9 mouse cellular contexts compared by ENCODE assay signal in genomic region chr13:59289127-59289526, GRCm38 (mm10).
DNase-seq lines count a peak whose midpoint lies in the region; TF ChIP-seq lines count a peak whose summit lies in the region.
"Had no signal": no experiment of that assay in that cellular context is flagged by ENCODE, and none has a peak within 500 bp of the region (broad histone marks: within the 10 kb centered on the region; RNA-seq: fewer than 3 reads in every experiment).

No protein-coding gene starts in this region.

- H3K27me3 ChIP-seq in MEL (ENCODE audit: control insufficient read depth in 1 of 2, insufficient read depth in 2 of 2, low read length in 2 of 2): no peaks in the 10 kb centered on the region
- H3K27me3 ChIP-seq: heart, embryonic 13.5 days had no signal

- H3K36me3 ChIP-seq in MEL (ENCODE audit: control insufficient read depth in 1 of 2, insufficient read depth in 2 of 2, low read length in 2 of 2): no peaks in the 10 kb centered on the region
- H3K36me3 ChIP-seq: heart, embryonic 13.5 days had no signal

- TF ChIP-seq POLR2A in MEL (IDR thresholded peaks at IDR 0.05; ENCODE audit: control insufficient read depth in 1 of 2, insufficient read depth in 1 of 2, low read depth in 1 of 2, low read length in 2 of 2, poor library complexity in 1 of 2): no peak

- H3K27ac ChIP-seq in MEL (ENCODE audit: control insufficient read depth, low read depth, low read length): no peak overlapping the region
- H3K27ac ChIP-seq: heart, embryonic 13.5 days had no signal

- no peaks in the 10 kb centered on the region for H3K79me2 ChIP-seq in MEL (ENCODE audit: control insufficient read depth, insufficient read depth, low read length, poor library complexity)

- TF ChIP-seq CTCF in MEL (IDR thresholded peaks at IDR 0.05 in 2 of 3, conservative IDR thresholded peaks at IDR 0.05 in 1 of 3; ENCODE audit: control insufficient read depth in 1 of 3, insufficient read depth in 1 of 3, low read depth in 2 of 3, low read length in 3 of 3, poor library complexity in 1 of 3, severe bottlenecking in 1 of 3): peak in 2 of 3 experiments; percentile 10 to 30; a peak in 2 of 6 replicates

- H3K4me1 ChIP-seq in MEL (ENCODE audit: control insufficient read depth in 1 of 2, insufficient read depth in 2 of 2, low read length in 2 of 2): no peaks in the 10 kb centered on the region; a peak in 1 of 4 replicates

- DNase-seq in gastrocnemius, postnatal 10 days: peak; percentile 9
- DNase-seq in gastrocnemius, postnatal 25 days: no peak
- DNase-seq in MEL (ENCODE audit: low read depth, low spot score): no peak
- peak; percentile 62 to 71 for DNase-seq in frontal cortex, postnatal 36 days (ENCODE audit: low spot score in 2 of 2)
- peak; percentile 49 to 84 for DNase-seq in left cerebral cortex, postnatal 25 days (ENCODE audit: low spot score in 2 of 2)
- no peak for DNase-seq in urinary bladder, postnatal 4 days (ENCODE audit: low spot score in 2 of 2)
- no peak for DNase-seq in gastrocnemius, postnatal 14 days
- no peak for DNase-seq in heart, postnatal 4 days

- H3K4me3 ChIP-seq in MEL (ENCODE audit: control insufficient read depth in 1 of 2, insufficient read depth in 1 of 2, low read depth in 2 of 2, low read length in 2 of 2): no peak overlapping the region
- H3K4me3 ChIP-seq: heart, embryonic 13.5 days had no signal

- no peak for TF ChIP-seq EP300 in MEL (IDR thresholded peaks at IDR 0.05; ENCODE audit: low read depth in 1 of 2, low read length in 2 of 2)

- peak; percentile 36 for TF ChIP-seq RAD21 in MEL (IDR thresholded peaks at IDR 0.05; ENCODE audit: low read depth, low read length)

- H3K9me3 ChIP-seq in MEL (replicated peaks; ENCODE audit: insufficient read depth, low read length): no peaks in the 10 kb centered on the region
- H3K9me3 ChIP-seq: heart, embryonic 13.5 days had no signal

- H3K9ac ChIP-seq in MEL (ENCODE audit: control insufficient read depth, low read depth, low read length, poor library complexity, severe bottlenecking): no peak overlapping the region
- H3K9ac ChIP-seq: heart, embryonic 13.5 days had no signal

- intact Hi-C loops in left cerebral cortex, postnatal 25 days (cut with DNase I): loop anchor here (5.0 kb wide), 3 partner anchors 77 to 652 kb away; no protein-coding TSS in a partner anchor
- intact Hi-C loops in gastrocnemius, postnatal 14 days (cut with DNase I; ENCODE audit: low total_unique reads): no loop called here

TF ChIP-seq in MEL, 35 proteins besides CTCF, POLR2A, EP300 and RAD21:
- TF ChIP-seq SMC3 (IDR thresholded peaks at IDR 0.05; ENCODE audit: low read depth, low read length) (peak; percentile 30; the same call in 1 of the 2 replicates), USF1 (IDR thresholded peaks at IDR 0.05; ENCODE audit: low read depth, low read length) (no peak)
TF ChIP-seq in MEL: peak in this region for 1.

Comparison
In these comparisons a context has a peak if more than half of its experiments do, and no peak if none do; other contexts are left out.
1. DNase-seq: peak in gastrocnemius, postnatal 10 days (single experiment), frontal cortex, postnatal 36 days (2 of 2) and left cerebral cortex, postnatal 25 days (2 of 2); none in gastrocnemius, postnatal 25 days (single experiment), MEL (single experiment), urinary bladder, postnatal 4 days (0 of 2), gastrocnemius, postnatal 14 days (single experiment) and heart, postnatal 4 days (single experiment).